Mouse (Mus musculus): ENCODE results near the gene Usp18.

The Usp18 gene

DNA sequence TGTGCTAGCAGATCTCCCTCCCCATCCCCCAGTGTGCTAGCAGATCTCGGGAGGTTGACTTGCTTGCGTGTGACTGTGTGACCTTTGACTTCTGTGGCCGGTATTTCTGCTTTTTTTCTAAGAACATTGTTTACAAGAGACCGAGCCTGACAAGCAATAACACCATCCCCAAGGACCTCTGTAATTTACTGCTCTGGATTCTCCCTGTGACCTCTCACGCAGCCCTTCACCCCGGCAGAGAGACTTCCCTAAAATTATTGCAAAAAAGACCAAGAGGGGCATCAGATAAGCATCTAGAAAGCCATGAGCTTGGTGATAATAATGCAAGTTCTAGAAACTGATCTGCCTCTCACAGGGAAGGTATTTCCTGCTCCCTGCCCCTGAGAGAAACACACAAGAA is 20.7 kb upstream of the Usp18 start:
- peak; percentile 17 for DNase-seq (ENCODE audit: extremely low spot score)

DNA sequence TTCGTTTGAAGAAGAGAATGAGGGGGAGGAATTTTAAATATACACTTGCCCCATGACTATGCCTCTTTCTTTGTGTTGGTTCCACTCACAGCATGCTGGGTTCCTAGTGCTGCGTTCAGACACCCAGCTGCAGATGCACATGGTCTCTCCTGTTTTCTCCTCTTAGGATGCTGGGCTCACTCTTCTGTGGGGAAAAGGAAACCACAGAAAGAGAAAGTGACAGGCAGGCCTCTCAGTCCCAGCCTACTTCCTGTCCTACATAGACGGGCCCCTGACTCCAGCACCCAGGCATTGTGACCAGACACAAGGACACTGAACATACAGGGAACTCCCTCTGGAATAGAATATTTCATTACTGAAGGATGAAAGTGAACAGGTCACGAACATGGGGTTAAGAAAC is 19.7 kb upstream of the Usp18 start:
- DNase-seq (ENCODE audit: extremely low spot score): no peak

DNA sequence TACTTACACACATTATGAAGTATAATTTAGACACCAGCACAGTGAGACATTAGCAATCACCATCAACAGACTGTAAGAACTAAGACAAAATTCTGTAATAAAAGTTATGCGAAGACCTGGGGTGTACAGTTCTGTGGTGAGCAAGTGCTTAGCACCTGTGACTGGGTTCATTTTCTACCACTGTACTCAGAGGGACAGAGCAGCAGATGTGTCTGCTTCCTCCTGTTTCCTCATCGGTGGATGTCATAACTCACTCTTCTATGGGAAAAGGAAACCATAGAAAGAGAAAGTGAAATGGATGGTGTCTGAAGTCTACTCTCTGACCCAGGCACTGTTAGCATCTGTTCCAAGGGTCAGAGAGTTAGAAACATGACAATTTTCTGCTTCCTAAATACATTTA is 19.0 kb upstream of the Usp18 start:
- DNase-seq (ENCODE audit: extremely low spot score): no peak

DNA sequence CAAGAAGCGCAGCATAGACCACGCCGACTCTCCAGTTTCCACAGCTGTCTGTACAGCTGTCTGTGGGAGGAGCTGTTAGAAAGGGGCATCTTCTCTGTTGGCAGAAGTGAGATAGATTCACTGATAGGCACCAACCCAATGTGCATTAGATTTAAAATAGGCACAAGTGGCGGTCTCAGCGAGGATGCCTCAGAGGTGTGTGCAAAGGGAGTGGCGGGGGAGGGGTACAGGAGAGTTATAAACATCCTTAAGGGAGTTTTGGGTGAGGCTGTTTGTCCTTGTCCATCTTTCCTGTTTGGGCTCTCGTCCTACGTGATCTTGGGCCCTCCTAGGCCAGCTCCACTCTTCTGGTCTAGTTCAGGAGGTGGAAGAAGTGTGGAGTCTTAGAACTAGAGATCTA is 17.3 kb upstream of the Usp18 start:
- no peak for DNase-seq (ENCODE audit: extremely low spot score)

DNA sequence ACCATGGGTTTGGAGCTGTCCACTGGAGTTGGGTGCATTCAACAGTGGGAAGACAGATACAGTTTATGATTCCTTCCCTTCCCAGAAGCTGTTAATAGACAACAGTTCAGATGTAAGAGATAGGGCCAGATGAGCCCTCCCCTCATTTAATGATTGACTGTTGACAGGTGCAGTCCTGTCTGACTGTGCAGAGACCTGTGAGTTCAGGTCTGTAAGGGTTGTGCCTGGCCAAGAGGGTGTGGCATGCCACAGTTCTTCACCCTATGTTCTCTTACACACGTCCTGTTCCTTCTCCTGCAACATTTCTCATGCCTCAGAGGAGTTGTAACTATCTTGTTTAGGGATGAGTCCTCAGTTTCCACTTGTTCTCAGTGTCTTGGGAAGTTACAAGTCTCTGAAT is 13.1 kb upstream of the Usp18 start:
- DNase-seq (ENCODE audit: extremely low spot score): no peak

DNA sequence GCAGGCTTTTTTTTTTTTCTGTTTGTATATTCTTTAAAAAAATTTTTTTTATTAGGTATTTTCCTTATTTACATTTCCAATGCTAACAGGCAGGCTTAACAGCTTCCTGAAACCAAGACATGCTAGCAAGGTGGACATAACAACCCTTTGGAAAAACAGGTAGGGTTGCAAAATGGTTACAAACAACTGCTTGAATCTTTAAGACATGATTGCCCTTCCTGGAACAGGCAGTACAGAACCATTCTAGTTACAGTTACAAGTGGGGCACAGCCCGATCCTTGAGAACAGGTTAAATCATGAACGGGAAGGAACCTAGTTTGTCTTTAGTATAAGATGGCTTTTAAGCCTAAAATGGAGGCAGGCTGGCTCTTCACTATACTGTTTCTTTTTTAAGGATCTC is 9.3 kb upstream of the Usp18 start:
- no peak for DNase-seq (ENCODE audit: extremely low spot score)

DNA sequence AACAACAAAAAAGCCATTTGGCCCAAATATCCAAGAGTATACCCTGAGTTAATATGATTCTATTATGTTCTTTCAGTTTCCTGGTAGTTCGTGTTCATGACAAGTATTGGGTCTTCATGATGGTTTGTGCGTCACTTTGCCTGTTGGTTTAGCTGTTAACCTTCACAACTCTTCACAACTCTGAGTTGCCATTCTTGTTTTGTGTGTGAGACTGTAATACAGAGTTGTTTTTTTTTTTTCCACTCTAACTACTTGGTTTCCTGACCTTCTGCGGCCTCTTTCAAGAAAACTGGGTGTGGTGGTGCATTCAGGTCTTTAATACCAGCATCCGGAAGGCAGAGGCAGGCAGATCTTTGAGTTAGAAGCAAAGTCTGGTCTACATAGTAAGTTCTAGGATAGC is 7.5 kb upstream of the Usp18 start:
- no peak for DNase-seq (ENCODE audit: extremely low spot score)

DNA sequence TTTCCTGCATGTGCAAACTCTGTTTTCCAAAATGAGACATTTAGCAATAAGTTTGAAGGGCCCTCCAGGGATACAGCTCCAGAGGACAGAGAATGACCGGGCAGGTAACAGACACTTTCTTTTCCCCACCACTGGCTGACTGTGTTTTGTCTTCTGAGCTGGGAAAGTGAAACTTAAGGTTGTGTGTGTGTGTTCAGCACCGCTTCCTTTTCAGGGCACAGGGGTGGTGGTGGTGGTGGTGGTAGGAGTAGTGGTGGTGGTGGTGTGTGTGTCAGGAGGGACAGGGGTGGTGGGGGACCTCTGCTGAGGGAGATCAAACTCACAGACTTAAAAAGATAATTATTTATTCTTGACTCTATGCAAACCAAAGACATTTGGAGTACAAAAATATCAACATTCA is 3.9 kb upstream of the Usp18 start:
- DNase-seq (ENCODE audit: extremely low spot score): no peak

DNA sequence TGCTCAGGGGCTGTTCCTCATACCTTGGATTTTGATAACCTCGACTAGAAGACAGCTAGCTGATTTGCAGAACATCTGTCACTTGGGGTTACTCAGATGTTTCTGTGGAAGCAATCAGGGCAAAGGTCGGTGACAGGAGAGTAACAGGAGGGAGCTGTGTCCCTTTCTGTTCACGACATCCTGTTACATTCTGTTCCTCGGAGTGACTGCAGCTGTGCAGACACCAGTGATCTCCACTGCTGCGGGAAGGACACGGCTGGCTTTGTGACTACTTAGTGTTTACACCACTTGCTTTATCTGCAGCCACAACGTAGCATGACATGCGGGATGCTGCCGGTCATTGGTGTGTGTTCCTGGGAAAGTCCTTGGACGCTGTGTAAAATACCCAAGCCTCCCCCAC is 2.5 kb upstream of the Usp18 start:
- no peak for DNase-seq (ENCODE audit: extremely low spot score)

DNA sequence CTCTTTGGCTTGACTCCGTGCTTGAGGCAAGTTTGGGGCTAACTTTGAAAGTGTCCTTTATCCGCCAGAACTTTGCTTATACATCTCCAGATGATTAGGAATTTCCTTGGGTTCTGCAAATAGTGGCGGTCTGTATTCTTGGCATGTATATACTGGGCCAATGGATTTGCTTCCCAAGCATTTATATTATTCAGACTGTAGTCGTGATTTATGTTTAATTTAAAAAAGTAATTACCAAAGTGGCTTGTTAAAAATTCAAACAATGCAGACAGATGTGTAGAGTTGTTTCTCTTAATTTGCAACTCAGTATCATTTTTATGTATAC is 293 bp downstream of the Usp18 start:
- DNase-seq (ENCODE audit: extremely low spot score): no peak

DNA sequence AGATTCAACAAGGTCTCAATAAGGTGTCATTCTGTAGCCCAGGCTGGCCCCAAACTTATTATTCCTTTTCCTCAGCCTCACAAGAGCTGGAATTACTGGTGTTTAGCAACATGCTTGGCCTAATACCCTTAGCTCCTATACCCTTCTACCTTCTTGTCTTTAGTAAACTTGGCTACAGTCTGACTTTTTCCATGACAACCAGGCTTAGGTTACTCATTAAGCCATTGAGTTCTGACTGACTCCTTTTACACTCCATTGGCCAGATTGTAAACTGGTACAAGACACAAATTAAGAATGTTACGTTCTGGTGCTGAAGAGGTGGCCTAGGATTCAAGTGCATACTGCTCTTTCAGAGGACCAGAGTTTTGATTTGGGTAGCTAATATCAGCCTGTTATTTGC is 4.7 kb downstream of the Usp18 start:
- no peak for DNase-seq (ENCODE audit: extremely low spot score)

DNA sequence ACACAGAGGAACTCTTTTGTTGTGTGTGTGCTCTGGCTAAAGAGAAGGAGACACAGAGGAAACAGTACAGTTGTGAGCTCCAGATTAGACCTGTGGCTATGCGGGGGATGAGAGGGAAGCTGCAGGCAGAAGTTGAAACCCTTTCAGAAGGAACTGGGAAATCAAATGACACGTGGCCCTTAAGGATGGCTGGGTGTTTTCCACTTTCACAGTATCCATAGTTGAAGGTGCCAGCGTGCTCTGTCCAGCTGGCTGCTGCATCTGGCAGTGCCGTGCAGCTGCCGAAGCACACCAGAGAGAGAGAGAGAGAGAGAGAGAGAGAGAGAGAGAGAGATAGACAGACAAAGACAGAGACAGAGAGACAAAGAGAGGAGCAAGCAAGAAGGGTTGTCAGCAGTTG is 5.5 kb downstream of the Usp18 start:
- no peak for DNase-seq (ENCODE audit: extremely low spot score)

DNA sequence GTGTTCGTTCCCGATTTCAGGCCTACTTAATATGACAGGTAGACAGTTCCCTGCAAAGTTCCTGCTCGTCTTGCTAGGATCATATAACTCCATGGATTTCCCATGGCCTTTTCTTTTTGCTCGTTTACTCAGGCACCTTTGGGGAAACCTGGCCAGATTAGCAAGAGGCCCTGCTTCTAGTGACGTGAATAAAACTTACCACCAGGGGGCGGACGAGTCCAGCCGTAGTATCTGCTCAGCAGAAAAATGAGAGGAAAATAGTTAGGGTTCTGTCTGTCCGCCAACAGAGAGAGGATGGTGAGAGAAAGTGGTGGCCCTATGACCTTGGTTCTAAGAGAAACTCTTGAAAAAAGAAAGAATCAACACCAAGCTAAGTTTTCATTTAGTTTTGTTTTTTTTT is 14.8 kb downstream of the Usp18 start:
- DNase-seq (ENCODE audit: extremely low spot score): peak; percentile 56

DNA sequence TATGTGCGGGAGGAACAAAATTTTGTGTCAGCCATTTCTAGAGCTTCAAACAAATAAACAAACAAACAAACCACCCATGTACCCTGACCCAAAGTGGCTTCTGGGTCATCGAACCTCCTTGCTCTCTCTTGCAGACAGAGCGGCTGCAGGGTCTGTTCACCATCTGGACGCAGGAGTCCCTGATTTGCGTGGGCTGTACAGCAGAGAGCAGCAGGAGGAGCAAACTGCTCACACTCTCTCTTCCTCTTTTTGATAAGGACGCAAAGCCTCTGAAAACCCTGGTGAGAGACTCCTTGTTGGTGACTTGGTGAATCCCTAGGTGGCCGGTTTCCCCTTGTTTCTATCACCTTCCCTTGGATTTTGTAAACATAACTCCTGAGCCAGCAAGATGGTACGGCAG is 15.5 kb downstream of the Usp18 start:
- no peak for DNase-seq (ENCODE audit: extremely low spot score)

DNA sequence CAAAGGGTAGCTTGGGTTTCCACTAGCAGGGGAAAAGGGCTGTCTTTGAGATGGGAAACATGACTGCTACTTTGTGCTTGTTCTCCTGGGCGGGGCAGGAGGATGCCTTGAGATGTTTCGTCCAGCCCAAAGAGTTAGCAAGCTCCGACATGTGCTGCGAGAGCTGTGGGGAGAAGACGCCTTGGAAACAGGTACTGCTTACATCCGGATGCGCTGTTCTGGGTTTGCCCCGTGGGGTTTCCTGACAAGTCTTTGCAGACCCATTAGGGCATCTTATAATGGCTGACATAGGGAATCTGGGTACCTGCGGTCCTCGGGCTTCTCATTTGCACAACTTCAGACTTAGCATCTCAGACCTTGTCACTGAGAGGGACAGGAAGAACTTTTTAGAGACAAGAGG is 16.3 kb downstream of the Usp18 start:
- no peak for DNase-seq (ENCODE audit: extremely low spot score)

DNA sequence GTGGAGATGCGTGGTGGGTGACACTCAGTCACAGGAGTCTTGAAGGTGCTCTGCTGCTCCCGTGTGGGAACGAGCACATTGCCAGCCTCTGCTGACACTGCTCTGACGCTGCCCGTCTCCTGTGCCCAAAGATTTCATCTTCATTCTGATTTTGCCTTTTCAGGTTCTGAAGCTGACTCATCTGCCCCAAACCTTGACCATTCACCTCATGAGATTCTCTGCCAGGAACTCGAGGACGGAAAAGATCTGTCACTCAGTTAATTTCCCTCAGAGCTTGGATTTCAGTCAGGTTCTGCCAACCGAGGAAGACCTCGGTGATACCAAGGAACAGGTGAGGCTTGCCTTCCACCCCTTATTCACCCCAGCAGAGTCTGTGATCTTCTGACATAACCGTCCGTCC is 16.8 kb downstream of the Usp18 start:
- no peak for DNase-seq (ENCODE audit: extremely low spot score)

DNA sequence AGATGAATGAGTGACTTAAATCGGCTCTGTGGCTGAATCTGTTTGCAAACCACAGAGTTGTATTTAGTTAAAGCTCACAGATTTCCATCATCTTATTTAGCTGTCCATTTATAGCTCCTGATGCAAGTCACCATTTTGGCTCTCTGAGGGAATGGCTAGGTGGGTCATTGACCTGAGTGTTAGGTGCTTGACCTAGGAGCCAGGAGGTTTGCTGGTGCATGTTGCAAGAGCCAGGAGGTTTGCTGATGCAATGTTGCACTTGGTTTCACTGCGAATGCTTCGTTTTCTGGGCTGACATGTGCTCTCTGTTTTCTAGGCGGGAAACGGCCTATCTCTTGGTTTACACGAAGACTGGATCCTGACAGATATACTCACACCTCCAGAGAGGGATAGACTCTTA is 24.4 kb downstream of the Usp18 start:
- no peak for DNase-seq (ENCODE audit: extremely low spot score)

DNA sequence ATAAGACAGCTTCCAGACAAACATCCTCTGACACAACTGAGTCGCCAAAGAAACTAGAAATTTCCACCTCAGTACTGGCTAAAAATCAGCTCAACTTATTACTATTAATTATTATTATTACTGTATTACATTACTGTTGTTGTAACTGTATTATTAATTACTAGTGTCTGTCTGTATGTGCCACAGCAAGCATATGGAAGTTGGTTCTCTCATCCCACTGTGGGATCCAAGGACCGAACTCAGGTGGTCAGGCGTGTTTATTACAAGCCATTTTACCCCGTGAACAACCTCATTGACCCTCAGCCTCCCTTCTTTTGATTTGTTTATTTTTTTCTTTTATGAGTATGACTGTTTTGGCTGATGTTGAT is 26.0 kb downstream of the Usp18 start:
- DNase-seq (ENCODE audit: extremely low spot score): no peak

DNA sequence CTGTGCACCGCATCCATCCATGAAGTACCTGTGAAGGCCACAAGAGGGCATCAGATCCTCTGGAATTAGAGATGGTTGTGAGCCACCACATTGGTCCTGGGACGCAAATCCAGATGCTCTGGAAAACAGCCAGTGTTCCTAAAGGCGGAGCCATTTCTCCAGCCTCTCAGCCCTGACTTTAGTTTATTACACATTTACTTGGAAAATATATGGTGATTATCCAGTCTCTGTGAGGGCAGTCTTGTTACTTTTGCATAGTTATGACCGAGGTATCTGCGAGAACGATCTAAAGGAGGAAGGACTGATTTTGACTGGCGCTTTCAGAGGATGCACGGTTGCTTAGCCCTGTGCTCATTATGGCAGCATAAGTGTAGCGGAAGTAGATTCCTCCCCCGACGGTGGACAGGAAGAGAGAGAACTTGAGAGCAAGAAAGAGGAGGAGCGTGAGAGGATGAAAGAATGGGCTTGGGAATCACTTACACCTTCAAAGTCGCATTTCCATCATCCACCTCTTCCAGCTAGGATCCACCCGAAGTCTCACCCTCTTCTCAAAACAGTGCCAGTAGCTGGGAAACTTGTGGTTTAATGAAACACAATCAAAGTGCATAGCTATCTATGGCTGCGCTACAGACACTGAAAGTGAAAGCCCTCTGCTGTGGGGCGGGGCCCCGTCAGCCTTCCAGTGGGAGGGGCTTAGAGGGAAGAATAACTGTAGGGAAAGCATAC is 26.5 kb downstream of the Usp18 start:
- DNase-seq (ENCODE audit: extremely low spot score): peak; percentile 79

DNA sequence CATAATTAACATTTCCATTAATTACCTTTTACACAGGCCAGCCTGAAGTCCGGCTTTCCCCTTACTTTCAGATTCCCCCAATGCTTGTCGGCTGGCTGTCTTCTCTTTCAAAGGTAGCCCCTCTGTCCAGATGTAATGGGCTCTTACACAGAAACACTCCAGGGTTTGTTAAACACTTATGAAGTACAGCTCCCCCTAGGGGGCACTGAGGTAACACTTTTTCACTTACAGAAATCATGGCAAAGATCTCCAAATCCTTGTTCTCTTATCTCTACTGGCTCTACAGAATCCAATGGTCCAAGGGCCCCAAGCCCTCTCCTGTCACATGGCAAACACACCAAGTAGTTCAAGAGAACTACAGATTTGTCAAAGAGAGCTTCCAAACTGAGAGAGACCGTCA is 28.6 kb downstream of the Usp18 start:
- DNase-seq (ENCODE audit: extremely low spot score): no peak

DNA sequence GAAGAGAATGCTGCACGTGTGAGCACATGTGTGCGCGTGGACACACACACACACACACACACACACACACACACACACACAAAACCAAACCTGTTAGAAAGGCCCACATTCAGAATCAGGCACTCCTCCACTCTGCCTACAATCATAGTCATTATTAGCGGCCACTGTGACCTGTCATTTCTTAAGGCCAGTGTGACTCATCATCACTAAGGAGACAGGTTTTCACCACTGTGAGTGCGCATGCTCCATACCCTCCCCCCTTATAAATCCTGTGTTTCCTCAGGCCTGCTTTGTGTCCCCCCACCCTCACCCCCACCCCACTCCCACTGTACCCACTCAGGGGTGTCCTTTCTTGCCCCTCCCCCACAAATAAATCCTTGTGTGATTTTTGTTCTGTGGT is 38.4 kb downstream of the Usp18 start:
- no peak for DNase-seq (ENCODE audit: extremely low spot score)

DNA sequence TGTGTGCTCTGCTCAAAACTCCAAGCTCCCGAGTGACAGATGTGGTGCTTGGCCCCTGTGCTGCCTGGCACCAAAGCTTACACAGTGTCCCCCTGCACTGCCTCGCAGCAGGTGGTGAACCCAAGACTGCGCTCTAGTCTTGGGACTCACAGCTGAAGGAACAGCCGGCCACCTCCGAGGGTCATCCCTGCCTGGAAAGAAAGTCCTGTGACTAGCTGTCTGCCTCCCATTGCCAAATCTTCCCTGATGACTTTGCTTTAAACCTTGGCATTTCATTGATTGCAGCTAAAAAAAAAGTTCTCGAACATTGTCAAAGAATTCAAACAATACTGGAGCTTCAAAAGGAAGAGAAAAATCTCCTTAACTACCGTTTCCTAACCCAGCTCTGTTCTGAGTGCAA is 53.6 kb downstream of the Usp18 start:
- no peak for DNase-seq (ENCODE audit: extremely low spot score)

DNA sequence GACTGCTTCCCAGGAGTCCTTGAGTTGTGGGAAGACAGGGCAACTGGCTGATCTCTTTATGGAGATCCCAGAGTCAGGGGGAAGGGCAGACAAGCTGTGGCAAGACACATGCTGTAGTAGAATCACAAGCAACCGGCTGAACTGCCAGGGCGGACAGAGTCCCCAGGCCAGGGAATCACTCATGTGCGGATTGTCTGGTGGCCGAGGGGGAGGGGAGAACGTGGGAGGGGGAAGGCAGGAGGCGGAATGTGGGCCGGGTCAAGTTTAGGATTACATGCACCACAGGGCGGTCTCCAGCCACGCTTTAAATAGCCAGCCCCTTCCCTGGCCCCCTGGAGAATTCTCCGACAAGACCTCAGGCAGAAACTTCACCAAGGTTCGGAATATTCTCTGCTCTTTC is 54.2 kb downstream of the Usp18 start, which contains the start of gene Slc6a13:
Slc6a13 (plus strand) TSS at position 274 of the 400 bp plus-strand sequence.
- peak; percentile 82 for DNase-seq (ENCODE audit: extremely low spot score)

DNA sequence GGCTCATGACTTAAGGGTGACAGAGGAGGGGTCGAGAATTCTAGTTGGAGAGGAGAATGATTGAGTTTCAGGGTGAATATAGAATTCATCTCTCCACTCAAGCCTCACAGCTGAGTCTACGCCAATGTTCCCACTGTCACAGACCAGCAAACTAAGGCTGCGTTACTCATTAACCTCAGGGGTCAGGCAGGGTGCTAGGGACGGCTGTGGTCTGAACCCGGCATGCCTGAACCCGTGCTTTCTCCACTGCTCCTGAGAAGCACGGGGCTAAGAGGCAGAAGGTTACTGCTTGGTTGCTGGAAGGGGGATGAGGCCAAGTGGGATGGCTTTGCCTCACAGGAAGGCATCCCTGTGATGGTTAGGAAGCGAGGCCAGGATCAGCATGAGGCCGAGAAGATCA is 54.8 kb downstream of the Usp18 start:
- no peak for DNase-seq (ENCODE audit: extremely low spot score)

Measured in embryo, embryonic 9.5 days (tissue).